Mouse (Mus musculus) MEL (cell line): ENCODE data around the gene Padi1. TPM values are rescaled to one million over a fixed set of nuclear protein-coding genes. Genes with fewer than 3 reads are reported as not detected.
A peak's percentile ranks its signal among the peaks of the same experiment; 100 is the strongest.

ENCODE experiments used
- DNase-seq: peaks from one replicate; pipeline ENCODE4 v3.0.0; 2011; ENCODE audit warnings: low read depth, low spot score
- H3K27ac ChIP-seq: 2 replicates; pipeline ENCODE4 v1.5.1; 2012; ENCODE audit warnings: low read depth, mild to moderate bottlenecking, control low read depth, low read length, moderate library complexity; ENCODE audit not compliant: control insufficient read depth
- H3K27me3 ChIP-seq, 2 experiments: fragments of 150-350 bp in 1 of 2; sonication (generic) in 1 of 2; 2 replicates each; pipeline ENCODE4 v1.6.1; 2012; ENCODE audit warnings: low read length in 2 of 2, mild to moderate bottlenecking in 2 of 2, improper control_type of control experiment in 1 of 2, moderate library complexity in 1 of 2; ENCODE audit not compliant: insufficient read depth in 2 of 2, control insufficient read depth in 1 of 2
- H3K36me3 ChIP-seq, 2 experiments: 2 replicates each; pipeline ENCODE4 v1.6.1; 2012 to 2014; ENCODE audit warnings: low read length in 2 of 2, improper control_type of control experiment in 1 of 2, inconsistent platforms in 1 of 2, mild to moderate bottlenecking in 1 of 2; ENCODE audit not compliant: insufficient read depth in 2 of 2, control insufficient read depth in 1 of 2
- H3K4me1 ChIP-seq, 2 experiments: fragments of 150-350 bp in 1 of 2; sonication (generic) in 1 of 2; 2 replicates each; pipeline ENCODE4 v1.6.1; 2012; ENCODE audit warnings: low read length in 2 of 2, improper control_type of control experiment in 1 of 2, mild to moderate bottlenecking in 1 of 2; ENCODE audit not compliant: insufficient read depth in 2 of 2, control insufficient read depth in 1 of 2
- H3K4me3 ChIP-seq, 2 experiments: fragments of 150-350 bp in 1 of 2; sonication (generic) in 1 of 2; 2 replicates each; pipeline ENCODE4 v1.5.1; 2012; ENCODE audit warnings: low read depth in 2 of 2, low read length in 2 of 2, mild to moderate bottlenecking in 2 of 2, moderate library complexity in 2 of 2, control low read depth in 1 of 2, improper control_type of control experiment in 1 of 2; ENCODE audit not compliant: control insufficient read depth in 1 of 2, insufficient read depth in 1 of 2
- H3K79me2 ChIP-seq: 2 replicates; pipeline ENCODE4 v1.6.1; 2012; ENCODE audit warnings: mild to moderate bottlenecking, low read length, moderate library complexity; ENCODE audit not compliant: control insufficient read depth, poor library complexity, insufficient read depth
- H3K9ac ChIP-seq: 2 replicates; pipeline ENCODE4 v1.6.1; 2012; ENCODE audit warnings: low read depth, mild to moderate bottlenecking, control low read depth, low read length, moderate library complexity; ENCODE audit not compliant: control insufficient read depth, poor library complexity, severe bottlenecking
- H3K9me3 ChIP-seq: fragments of 150-350 bp; sonication (generic); replicated peaks from 2 replicates; pipeline ENCODE4 v1.6.1; 2012; ENCODE audit warnings: mild to moderate bottlenecking, low read length, improper control_type of control experiment, moderate library complexity; ENCODE audit not compliant: insufficient read depth
- BHLHE40 ChIP-seq: IDR thresholded peaks from 2 replicates; pipeline ENCODE4 v1.6.1; 2012; ENCODE audit warnings: low read depth, mild to moderate bottlenecking, inconsistent platforms, low read length, improper control_type of control experiment, borderline replicate concordance
- CHD2 ChIP-seq: IDR thresholded peaks from 2 replicates; pipeline ENCODE4 v1.6.1; 2011; ENCODE audit warnings: low read length, improper control_type of control experiment
- CTCF ChIP-seq, 3 experiments: IDR thresholded peaks in 2 of 3; conservative IDR thresholded peaks in 1 of 3; 2 replicates each; pipeline ENCODE4 v1.5.1; 2011 to 2012; ENCODE audit warnings: low read length in 3 of 3, low read depth in 2 of 3, mild to moderate bottlenecking in 2 of 3, improper control_type of control experiment in 1 of 3, inconsistent platforms in 1 of 3, mixed read lengths in 1 of 3, moderate library complexity in 1 of 3; ENCODE audit not compliant: control insufficient read depth in 1 of 3, insufficient read depth in 1 of 3, poor library complexity in 1 of 3, severe bottlenecking in 1 of 3
- E2F4 ChIP-seq: IDR thresholded peaks from 2 replicates; pipeline ENCODE4 v1.6.1; 2011; ENCODE audit warnings: low read depth, low read length, improper control_type of control experiment, borderline replicate concordance
- ELF1 ChIP-seq: IDR thresholded peaks from 2 replicates; pipeline ENCODE4 v1.6.1; 2014; ENCODE audit warnings: low read depth, mild to moderate bottlenecking, inconsistent platforms, low read length, improper control_type of control experiment, moderate library complexity
- EP300 ChIP-seq, 2 experiments: IDR thresholded peaks; 2 replicates each; pipeline ENCODE4 v1.6.1; 2011; ENCODE audit warnings: improper control_type of control experiment in 2 of 2, low read length in 2 of 2, low read depth in 1 of 2, mild to moderate bottlenecking in 1 of 2
- ETS1 ChIP-seq: IDR thresholded peaks from 2 replicates; pipeline ENCODE4 v1.6.1; 2012; ENCODE audit warnings: low read depth, mild to moderate bottlenecking, inconsistent platforms, low read length, improper control_type of control experiment, moderate library complexity
- GABPA ChIP-seq: IDR thresholded peaks from 2 replicates; pipeline ENCODE4 v1.6.1; 2012; ENCODE audit warnings: low read depth, mild to moderate bottlenecking, inconsistent platforms, low read length, improper control_type of control experiment, moderate library complexity
- GATA1 ChIP-seq: IDR thresholded peaks from 2 replicates; pipeline ENCODE4 v1.6.1; 2011; ENCODE audit warnings: low read depth, low read length, improper control_type of control experiment
- JUND ChIP-seq: IDR thresholded peaks from 2 replicates; pipeline ENCODE4 v1.6.1; 2011; ENCODE audit warnings: low read depth, mild to moderate bottlenecking, improper control_type of control experiment, low read length
- MAFK ChIP-seq: IDR thresholded peaks from 2 replicates; pipeline ENCODE4 v1.6.1; 2011; ENCODE audit warnings: low read depth, mild to moderate bottlenecking, low read length, improper control_type of control experiment, borderline replicate concordance
- MAZ ChIP-seq: IDR thresholded peaks from 2 replicates; pipeline ENCODE4 v1.6.1; 2012; ENCODE audit warnings: low read depth, mild to moderate bottlenecking, inconsistent platforms, low read length, improper control_type of control experiment
- MEF2A ChIP-seq: IDR thresholded peaks from 2 replicates; pipeline ENCODE4 v1.6.1; 2014; ENCODE audit warnings: low read depth, mild to moderate bottlenecking, inconsistent platforms, low read length, improper control_type of control experiment; ENCODE audit not compliant: poor library complexity, insufficient replicate concordance, severe bottlenecking; ENCODE audit errors: extremely low read depth
- MXI1 ChIP-seq: IDR thresholded peaks from 2 replicates; pipeline ENCODE4 v1.6.1; 2011; ENCODE audit warnings: mild to moderate bottlenecking, low read depth, low read length, improper control_type of control experiment
- MYC ChIP-seq: IDR thresholded peaks from 2 replicates; pipeline ENCODE4 v1.6.1; 2011; ENCODE audit warnings: low read depth, mild to moderate bottlenecking, low read length, improper control_type of control experiment, moderate library complexity
- NELFE ChIP-seq: IDR thresholded peaks from 2 replicates; pipeline ENCODE4 v1.6.1; 2011; ENCODE audit warnings: low read depth, low read length, improper control_type of control experiment
- NRF1 ChIP-seq: IDR thresholded peaks from 2 replicates; pipeline ENCODE4 v1.6.1; 2014; ENCODE audit warnings: low read depth, mild to moderate bottlenecking, inconsistent platforms, low read length, improper control_type of control experiment, moderate library complexity; ENCODE audit not compliant: poor library complexity, insufficient read depth, severe bottlenecking
- POLR2AphosphoS2 ChIP-seq: IDR thresholded peaks from 2 replicates; pipeline ENCODE4 v1.6.1; 2011; ENCODE audit warnings: low read length, improper control_type of control experiment
- POLR2AphosphoS5 ChIP-seq: IDR thresholded peaks from 2 replicates; pipeline ENCODE4 v1.6.1; 2012; ENCODE audit warnings: low read depth, borderline replicate concordance, mild to moderate bottlenecking, inconsistent platforms, low read length, moderate library complexity, mixed read lengths
- RAD21 ChIP-seq: IDR thresholded peaks from 2 replicates; pipeline ENCODE4 v1.6.1; 2011; ENCODE audit warnings: mild to moderate bottlenecking, low read depth, low read length, improper control_type of control experiment
- RCOR1 ChIP-seq: IDR thresholded peaks from 2 replicates; pipeline ENCODE4 v1.6.1; 2012; ENCODE audit warnings: low read depth, mild to moderate bottlenecking, inconsistent platforms, low read length, improper control_type of control experiment
- SIN3A ChIP-seq: IDR thresholded peaks from 2 replicates; pipeline ENCODE4 v1.6.1; 2012; ENCODE audit warnings: low read length, improper control_type of control experiment, inconsistent platforms
- TAL1 ChIP-seq: IDR thresholded peaks from 2 replicates; pipeline ENCODE4 v1.6.1; 2012; ENCODE audit warnings: mild to moderate bottlenecking, inconsistent platforms, low read length, moderate library complexity, mixed read lengths
- TBP ChIP-seq: IDR thresholded peaks from 2 replicates; pipeline ENCODE4 v1.8.0; 2011; ENCODE audit warnings: low read depth, low read length, improper control_type of control experiment
- TCF12 ChIP-seq: IDR thresholded peaks from 2 replicates; pipeline ENCODE4 v1.6.1; 2014; ENCODE audit warnings: low read depth, mild to moderate bottlenecking, inconsistent platforms, low read length, improper control_type of control experiment, moderate library complexity
- UBTF ChIP-seq: IDR thresholded peaks from 2 replicates; pipeline ENCODE4 v1.6.1; 2012; ENCODE audit warnings: low read depth, mild to moderate bottlenecking, inconsistent platforms, low read length, improper control_type of control experiment, moderate library complexity, borderline replicate concordance; ENCODE audit not compliant: insufficient read depth
- USF2 ChIP-seq, 2 experiments: IDR thresholded peaks; 2 replicates each; pipeline ENCODE4 v1.6.1; 2011 to 2012; ENCODE audit warnings: improper control_type of control experiment in 2 of 2, low read length in 2 of 2, borderline replicate concordance in 1 of 2, inconsistent platforms in 1 of 2, low read depth in 1 of 2, mild to moderate bottlenecking in 1 of 2; ENCODE audit not compliant: insufficient read depth in 1 of 2
- ZC3H11A ChIP-seq: IDR thresholded peaks from 2 replicates; pipeline ENCODE4 v1.6.1; 2012; ENCODE audit warnings: low read depth, mild to moderate bottlenecking, inconsistent platforms, low read length, improper control_type of control experiment
- ZKSCAN1 ChIP-seq: IDR thresholded peaks from 2 replicates; pipeline ENCODE4 v1.6.1; 2012; ENCODE audit warnings: low read depth, mild to moderate bottlenecking, inconsistent platforms, low read length, improper control_type of control experiment, moderate library complexity
- ZMIZ1 ChIP-seq: IDR thresholded peaks from 2 replicates; pipeline ENCODE4 v1.6.1; 2012; ENCODE audit warnings: low read depth, mild to moderate bottlenecking, inconsistent platforms, low read length, improper control_type of control experiment, moderate library complexity
- ZNF384 ChIP-seq: IDR thresholded peaks from 2 replicates; pipeline ENCODE4 v1.6.1; 2012; ENCODE audit warnings: low read depth, mild to moderate bottlenecking, inconsistent platforms, low read length, improper control_type of control experiment
- polyA plus RNA-seq, 2 experiments: library from polyadenylated mRNA; stranded (reverse) in 1 of 2; unstranded in 1 of 2; fragments of >175 nt in 1 of 2; fragments of >200 nt in 1 of 2; gene quantifications; 2 replicates each; pipeline versions ENCODE4 v1.2.1 to v1.2.4; 2012; ENCODE audit warnings: low replicate concordance in 2 of 2, low read depth in 1 of 2; ENCODE audit not compliant: insufficient read length in 2 of 2, insufficient read depth in 1 of 2, missing spikeins in 1 of 2
- total RNA-seq: library from RNA; depleted of rRNA; stranded (reverse); fragments of 300-350 nt; gene quantifications from 2 replicates; pipeline ENCODE4 v1.2.3, GENCODE M21; 2012

The Padi1 gene
- total and polyA plus RNA-seq, 3 experiments, result 0.31 to 0.40 TPM; not detected in 1

GRCm38 (mm10) chr4:140809118-140809517 lies 36.5 kb downstream of the Padi1 start (continued):
- no peak for TF ChIP-seq NRF1
- TF ChIP-seq RAD21, result no peak
- TF ChIP-seq POLR2AphosphoS2, result 0 out of 2 replicates have a peak, but pooled peaks have one; percentile 35
- TF ChIP-seq USF2 (IDR thresholded peaks at IDR 0.05; ENCODE audit: borderline replicate concordance in 1 of 2, insufficient read depth in 1 of 2, low read depth in 1 of 2, low read length in 2 of 2), result no peak
- TF ChIP-seq POLR2AphosphoS5, result no peak
- TF ChIP-seq SIN3A, result peak; percentile 47; the same call in 1 of the 2 replicates
- TF ChIP-seq EP300 (IDR thresholded peaks at IDR 0.05; ENCODE audit: low read depth in 1 of 2, low read length in 2 of 2), result peak; percentile 70 to 83
- TF ChIP-seq ELF1, result no peak
- TF ChIP-seq CTCF (IDR thresholded peaks at IDR 0.05 in 2 of 3, conservative IDR thresholded peaks at IDR 0.05 in 1 of 3; ENCODE audit: control insufficient read depth in 1 of 3, insufficient read depth in 1 of 3, low read depth in 2 of 3, low read length in 3 of 3, poor library complexity in 1 of 3, severe bottlenecking in 1 of 3), result no peak
- TF ChIP-seq ZMIZ1, result 0 out of 2 replicates have a peak, but pooled peaks have one; percentile 18
- TF ChIP-seq GATA1, result peak; percentile 85
- peak; percentile 52 for TF ChIP-seq BHLHE40
- peak; percentile 61; the same call in 1 of the 2 replicates for TF ChIP-seq TBP
- TF ChIP-seq MEF2A, result no peak
- TF ChIP-seq ETS1, result peak; percentile 74
- no peak for TF ChIP-seq ZNF384
- TF ChIP-seq MAFK, result no peak
- peak; percentile 20; the same call in 1 of the 2 replicates for TF ChIP-seq JUND
- peak; percentile 72 for TF ChIP-seq TCF12
- no peak for TF ChIP-seq CHD2
- TF ChIP-seq ZKSCAN1, result no peak
- peak; percentile 29; the same call in 1 of the 2 replicates for TF ChIP-seq MXI1

- peaks cover 0 to 4% of the 10 kb centered on the region in 2 experiments; a peak in 2 of 4 replicates for H3K36me3 ChIP-seq
- H3K79me2 ChIP-seq, result peaks cover 20% of the 10 kb centered on the region
- no peak for DNase-seq
- H3K4me1 ChIP-seq, result peaks cover 4 to 11% of the 10 kb centered on the region in 2 experiments; a peak in 3 of 4 replicates
- H3K27ac ChIP-seq, result no peak overlapping the region
- no peak overlapping the region for H3K4me3 ChIP-seq
- no peak overlapping the region for H3K9ac ChIP-seq
- no peak for TF ChIP-seq MYC
- TF ChIP-seq ELF1, result no peak
- TF ChIP-seq NELFE, result no peak
- no peak for TF ChIP-seq POLR2AphosphoS5
- TF ChIP-seq UBTF, result no peak
- no peak for TF ChIP-seq E2F4
- no peak for TF ChIP-seq CHD2
- TF ChIP-seq TAL1, result no peak
- no peak for TF ChIP-seq GABPA
- no peak for TF ChIP-seq RCOR1
- no peak for TF ChIP-seq MAZ
- no peak for TF ChIP-seq SIN3A
- no peak for TF ChIP-seq ZKSCAN1
- no peak for TF ChIP-seq ETS1
- TF ChIP-seq MXI1, result no peak
- TF ChIP-seq ZC3H11A, result no peak
- TF ChIP-seq EP300 (IDR thresholded peaks at IDR 0.05; ENCODE audit: low read depth in 1 of 2, low read length in 2 of 2), result no peak
- H3K9me3 ChIP-seq, result no peaks in the 10 kb centered on the region
- no peaks in the 10 kb centered on the region for H3K27me3 ChIP-seq
Measured at GRCm38 (mm10) chr4:140804601-140805000, 41.0 kb downstream of the Padi1 start.
